Mouse (Mus musculus): ENCODE data around the gene Hoxc10. TPM values are rescaled to one million over a fixed set of nuclear protein-coding genes. Genes with fewer than 3 reads are reported as not detected.

Gene Hoxc10
- total RNA-seq, 2 experiments from 2014 or later: not detected

- intact Hi-C loops (cut with DNase I): loop anchor here (10.0 kb wide), 1 partner anchor 287 kb away; no protein-coding TSS in a partner anchor
- DNase-seq (ENCODE audit: low spot score in 2 of 2): no peak
These were observed 15.0 kb downstream of the Hoxc10 start for GRCm38 (mm10) chr15:102981379-102982288.

DNA sequence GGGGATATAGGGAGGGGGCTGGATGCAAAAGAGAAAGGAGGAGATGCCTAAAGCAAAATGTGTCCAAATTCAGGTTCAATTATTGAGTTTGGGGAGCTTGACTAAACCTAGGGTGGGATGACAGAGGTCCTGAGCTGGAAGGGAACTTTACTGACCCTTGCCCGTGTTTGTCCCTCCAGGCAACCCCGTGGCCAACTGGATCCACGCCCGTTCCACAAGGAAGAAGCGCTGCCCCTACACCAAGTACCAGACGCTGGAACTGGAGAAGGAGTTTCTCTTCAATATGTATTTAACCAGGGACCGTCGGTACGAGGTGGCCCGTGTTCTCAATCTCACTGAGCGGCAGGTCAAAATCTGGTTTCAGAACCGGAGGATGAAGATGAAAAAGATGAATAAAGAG is 17.1 kb downstream of the Hoxc10 start:
- intact Hi-C loops (cut with DNase I): loop anchor here (10.0 kb wide), 1 partner anchor 289 kb away; no protein-coding TSS in a partner anchor
- DNase-seq (ENCODE audit: low spot score in 2 of 2): no peak

- intact Hi-C loops (cut with DNase I): loop anchor here (10.0 kb wide), 1 partner anchor 290 kb away; no protein-coding TSS in a partner anchor
These were observed 17.9 kb downstream of the Hoxc10 start for GRCm38 (mm10) chr15:102984521-102984920.

DNA sequence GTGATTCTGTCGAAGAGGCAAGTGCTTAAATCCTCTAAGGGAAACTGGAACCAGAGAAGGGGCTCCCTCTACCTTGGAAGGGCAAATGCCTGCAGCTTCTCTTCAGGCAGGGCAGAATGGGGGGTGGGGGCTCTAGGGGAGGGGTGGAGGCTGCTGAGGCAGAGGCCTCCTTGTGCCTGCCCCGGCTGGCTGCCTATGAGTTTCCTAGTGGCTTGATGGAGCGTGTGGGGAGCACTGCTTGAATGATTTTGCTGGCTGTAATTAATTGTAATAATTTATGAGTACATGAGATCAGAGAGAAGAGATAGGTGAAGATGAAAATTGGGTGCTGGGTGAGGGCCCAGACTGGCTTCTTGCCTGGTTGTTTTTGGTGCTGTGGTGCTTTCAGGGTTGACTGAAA is 18.3 kb downstream of the Hoxc10 start:
- intact Hi-C loops (cut with DNase I): loop anchor here (10.0 kb wide), 1 partner anchor 290 kb away; no protein-coding TSS in a partner anchor
- DNase-seq (ENCODE audit: low spot score in 2 of 2): no peak

More at GRCm38 (mm10) chr15:102984521-102984920, 17.9 kb downstream of the Hoxc10 start:
- DNase-seq (ENCODE audit: low spot score in 2 of 2): no peak

DNA sequence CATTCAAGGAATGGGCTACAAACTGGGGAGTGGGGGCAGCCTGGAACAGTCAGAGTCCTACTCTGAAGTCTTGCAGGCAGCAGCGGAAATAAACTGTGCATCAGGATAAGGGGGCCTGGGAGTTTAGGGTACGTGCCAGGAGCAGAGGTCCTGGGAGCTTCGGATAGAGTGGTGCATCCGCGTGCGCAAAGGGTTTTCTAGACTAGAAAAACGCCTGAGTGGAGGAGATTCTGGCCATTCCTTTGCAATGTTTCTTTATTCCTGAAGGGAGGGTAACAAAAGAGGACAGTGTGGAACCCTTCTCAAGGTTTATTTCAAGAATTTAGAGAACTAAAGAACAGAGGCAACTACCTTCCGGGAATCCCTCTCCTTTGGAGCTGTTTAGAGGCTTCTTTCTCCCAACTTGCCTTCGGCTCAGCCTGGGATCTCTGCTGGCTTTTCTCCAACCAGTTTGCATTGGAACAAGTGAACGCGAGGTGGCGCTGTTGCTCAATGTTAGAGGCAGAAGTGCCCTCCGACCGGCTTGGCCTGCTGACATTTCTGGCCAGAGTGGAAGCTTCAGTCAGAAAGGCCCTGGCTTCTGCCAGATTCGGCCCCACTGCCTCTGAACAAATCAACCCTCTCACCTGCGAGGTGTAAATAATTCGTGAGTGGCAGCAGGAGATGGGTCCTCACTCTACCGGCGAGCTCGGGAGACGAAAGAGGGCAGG is 20.7 kb downstream of the Hoxc10 start:
- intact Hi-C loops (cut with DNase I): loop anchor here (2.0 to 10.0 kb wide), 2 partner anchors 186 to 292 kb away; no protein-coding TSS in a partner anchor
- DNase-seq (ENCODE audit: low spot score in 2 of 2): peak; percentile 78 to 82

GRCm38 (mm10) chr15:102988078-102988477 is 21.5 kb downstream of the Hoxc10 start:
- intact Hi-C loops (cut with DNase I): loop anchor here (10.0 kb wide), 1 partner anchor 293 kb away; no protein-coding TSS in a partner anchor
- DNase-seq (ENCODE audit: low spot score in 2 of 2): no peak

DNA sequence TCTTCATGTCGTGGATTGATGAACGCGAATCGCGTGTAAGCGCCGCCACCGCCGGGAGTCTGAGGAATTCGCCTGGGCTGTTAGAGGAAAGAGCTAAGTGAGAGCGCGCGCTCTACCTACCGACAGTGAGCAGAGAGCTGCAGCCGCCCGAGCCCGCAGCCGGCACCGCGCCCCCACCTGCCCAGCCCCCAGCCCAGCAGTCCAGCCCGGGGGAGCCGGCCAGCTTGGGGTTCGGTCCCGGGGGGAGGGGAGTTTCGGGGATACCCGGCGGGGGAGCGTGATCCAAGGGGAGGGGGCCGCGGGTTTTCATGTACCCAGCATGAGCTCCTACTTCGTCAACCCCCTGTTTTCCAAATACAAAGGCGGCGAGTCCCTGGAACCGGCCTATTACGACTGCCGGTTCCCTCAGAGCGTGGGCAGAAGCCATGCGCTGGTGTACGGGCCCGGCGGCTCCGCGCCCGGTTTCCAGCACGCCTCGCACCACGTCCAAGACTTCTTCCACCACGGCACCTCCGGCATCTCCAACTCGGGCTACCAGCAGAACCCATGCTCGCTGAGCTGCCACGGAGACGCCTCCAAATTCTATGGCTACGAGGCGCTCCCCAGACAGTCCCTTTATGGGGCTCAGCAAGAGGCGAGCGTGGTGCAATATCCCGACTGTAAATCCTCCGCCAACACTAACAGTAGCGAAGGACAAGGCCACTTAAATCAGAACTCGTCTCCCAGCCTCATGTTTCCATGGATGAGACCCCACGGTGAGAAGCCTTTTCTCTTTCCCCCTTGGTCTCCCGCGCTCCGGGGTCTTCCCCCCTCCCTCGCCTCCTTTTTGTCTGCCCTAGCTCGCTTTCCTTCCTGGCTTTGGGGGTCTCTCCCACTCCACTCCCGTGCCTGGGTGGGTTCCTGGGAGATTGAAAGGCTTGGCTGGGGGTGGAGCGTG is 24.1 kb downstream of the Hoxc10 start, which contains the start of gene Hoxc8:
Hoxc8 (plus strand) TSS at position 147 of the 937 bp plus-strand sequence.
- no peak for DNase-seq (ENCODE audit: low spot score in 2 of 2)
- intact Hi-C loops (cut with DNase I): no loop called here

- DNase-seq (ENCODE audit: low spot score in 2 of 2): no peak
- intact Hi-C loops (cut with DNase I): no loop called here
These were observed 25.2 kb downstream of the Hoxc10 start for GRCm38 (mm10) chr15:102991782-102992181.

DNA sequence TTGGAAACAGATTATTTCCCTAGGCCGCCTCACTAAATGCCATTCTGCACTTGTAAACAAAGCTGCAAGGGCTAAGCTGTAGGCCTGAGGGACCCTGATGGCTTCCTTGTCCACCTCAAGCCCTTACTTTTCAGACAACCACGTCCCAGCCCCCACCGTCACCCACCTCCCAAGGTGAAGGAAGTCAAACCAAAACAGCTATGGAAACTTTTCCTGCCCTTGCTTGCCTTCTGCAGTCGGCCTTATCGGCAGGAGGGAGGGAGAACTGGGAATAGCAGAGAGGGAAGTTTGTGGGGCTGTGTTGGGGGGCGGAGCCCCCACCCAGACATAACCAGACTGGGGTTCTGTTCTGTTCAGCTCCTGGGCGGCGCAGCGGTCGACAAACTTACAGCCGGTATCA is 25.6 kb downstream of the Hoxc10 start:
- DNase-seq (ENCODE audit: low spot score in 2 of 2): no peak
- intact Hi-C loops (cut with DNase I): no loop called here

GRCm38 (mm10) chr15:102992863-102993262 is 26.3 kb downstream of the Hoxc10 start:
- no peak for DNase-seq (ENCODE audit: low spot score in 2 of 2)
- intact Hi-C loops (cut with DNase I): no loop called here

GRCm38 (mm10) chr15:102996548-102996947 is 30.0 kb downstream of the Hoxc10 start:
- DNase-seq (ENCODE audit: low spot score in 2 of 2): no peak
- intact Hi-C loops (cut with DNase I): no loop called here

DNA sequence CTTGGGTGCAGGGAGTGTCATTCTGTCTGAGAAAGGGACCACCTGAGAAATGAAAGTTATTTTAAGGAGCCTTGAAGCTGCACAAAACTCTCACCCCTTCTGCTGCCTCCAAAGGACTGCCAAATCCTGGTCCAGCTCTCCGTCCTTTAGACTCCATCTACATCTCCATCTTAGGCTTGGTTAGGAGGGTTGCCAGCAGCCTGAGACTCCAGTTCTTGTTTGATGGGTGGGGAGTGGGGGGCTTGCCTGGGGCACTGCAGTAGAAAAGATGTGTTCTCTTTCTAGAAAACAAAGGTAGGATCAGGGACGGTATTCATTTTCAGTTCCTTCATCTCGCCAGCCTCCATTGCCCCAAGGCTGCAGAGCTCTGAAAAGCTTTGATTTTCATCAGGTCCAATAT is 30.8 kb downstream of the Hoxc10 start:
- intact Hi-C loops (cut with DNase I): no loop called here
- no peak for DNase-seq (ENCODE audit: low spot score in 2 of 2)

DNA sequence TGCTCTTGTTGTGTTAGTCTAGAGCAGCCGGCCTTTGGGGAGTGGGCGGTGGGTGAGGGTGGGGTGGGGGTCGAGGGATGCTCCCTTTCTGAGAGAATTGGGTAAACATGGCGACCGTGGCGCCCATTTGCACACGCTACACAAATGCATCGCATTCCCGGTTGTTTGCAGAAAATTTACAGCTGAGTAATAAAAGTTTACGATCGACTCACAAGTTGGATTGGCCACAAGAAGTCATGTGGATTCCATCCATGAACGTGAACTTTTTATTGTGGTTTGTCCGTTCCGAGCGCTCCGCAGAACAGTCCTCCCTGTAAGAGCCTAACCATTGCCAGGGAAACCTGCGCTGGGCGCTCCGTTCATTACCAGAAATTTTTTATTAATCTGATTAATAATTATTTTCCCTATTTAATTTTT is 31.4 kb downstream of the Hoxc10 start, which contains the start of gene Hoxc6:
Hoxc6 (plus strand) TSS at position 319 of the 417 bp plus-strand sequence.
- no peak for DNase-seq (ENCODE audit: low spot score in 2 of 2)
- intact Hi-C loops (cut with DNase I): no loop called here

GRCm38 (mm10) chr15:102998608-102999182 is 32.1 kb downstream of the Hoxc10 start:
- intact Hi-C loops (cut with DNase I): no loop called here
- no peak for DNase-seq (ENCODE audit: low spot score in 2 of 2)

DNA sequence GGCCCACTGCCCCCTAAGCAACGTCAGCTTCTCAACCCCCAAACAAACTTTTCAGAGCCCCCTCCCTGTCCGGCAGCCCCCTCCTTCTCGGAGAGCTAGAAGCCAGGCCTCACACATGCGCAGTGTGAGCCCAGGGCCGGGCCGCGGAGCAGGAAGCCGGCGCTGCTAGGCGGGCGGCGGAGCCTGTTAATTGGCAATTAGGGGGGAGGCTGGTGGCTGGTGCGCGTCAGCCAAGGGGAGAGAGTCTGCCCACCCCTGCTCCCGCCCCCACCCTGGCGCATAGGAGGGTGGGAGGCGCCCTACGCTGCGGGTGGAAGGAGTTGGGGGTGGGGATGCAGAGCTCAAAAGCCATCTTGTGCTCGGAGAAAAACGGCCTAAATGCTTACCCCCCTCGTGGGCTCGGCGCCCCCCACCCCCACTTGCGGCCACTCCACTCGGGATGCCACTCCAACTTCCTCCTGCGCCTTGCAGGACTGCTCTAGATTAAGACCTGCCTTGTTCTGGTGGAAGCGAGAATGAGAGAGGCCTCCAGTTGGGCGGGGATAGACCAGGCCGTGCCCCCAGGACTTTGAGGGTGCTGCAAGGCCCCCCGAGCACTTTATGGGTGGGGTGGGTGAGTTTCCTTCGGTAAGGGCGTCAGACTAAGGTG is 32.7 kb downstream of the Hoxc10 start:
- peak in 1 of 2 experiments; percentile 32 for DNase-seq (ENCODE audit: low spot score in 2 of 2)
- intact Hi-C loops (cut with DNase I): no loop called here

DNA sequence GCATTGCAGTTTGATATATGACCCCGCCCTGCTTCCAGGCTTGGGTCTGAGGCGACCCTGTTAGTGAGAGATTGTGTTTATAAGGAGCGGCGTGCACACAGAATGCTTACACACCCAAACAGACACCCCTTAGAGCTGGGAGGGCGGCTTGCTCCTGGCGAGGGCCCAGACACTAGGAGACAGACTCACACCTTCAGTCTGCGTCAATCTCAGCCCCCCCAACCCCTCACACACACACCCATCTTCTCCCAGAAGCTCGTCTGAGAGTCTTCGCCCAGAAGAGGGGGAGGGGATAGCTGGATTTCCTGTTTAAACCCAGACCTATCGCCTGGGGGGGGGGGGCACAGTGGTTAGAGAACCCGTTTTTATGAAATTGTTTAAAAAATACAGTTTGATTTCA is 33.4 kb downstream of the Hoxc10 start:
- DNase-seq (ENCODE audit: low spot score in 2 of 2): no peak
- intact Hi-C loops (cut with DNase I): no loop called here

DNA sequence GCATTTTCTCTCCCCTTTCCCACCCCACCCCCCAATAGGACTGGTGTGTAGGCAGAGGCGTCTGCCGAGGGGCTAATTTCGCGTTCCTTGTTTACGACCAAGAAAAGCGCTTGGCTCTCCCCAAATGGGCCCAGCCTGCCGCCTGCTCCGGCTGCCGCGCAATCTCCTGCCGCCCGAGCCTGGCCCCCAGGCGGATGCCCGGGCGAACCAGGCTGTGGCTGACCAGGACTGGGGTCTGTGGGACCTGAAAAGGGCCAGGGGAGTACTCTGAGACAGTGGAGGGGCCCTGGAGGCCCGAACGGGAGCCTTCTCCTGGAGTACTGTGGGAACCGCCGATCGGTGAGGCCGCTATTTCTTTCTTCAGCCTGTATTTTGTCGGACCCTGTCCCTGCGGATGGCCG is 33.9 kb downstream of the Hoxc10 start:
- DNase-seq (ENCODE audit: low spot score in 2 of 2): no peak
- intact Hi-C loops (cut with DNase I): no loop called here

- DNase-seq (ENCODE audit: low spot score in 2 of 2): no peak
- intact Hi-C loops (cut with DNase I): no loop called here
These were observed 34.8 kb downstream of the Hoxc10 start for GRCm38 (mm10) chr15:103001370-103001769.
